12 mouse cellular contexts compared by ENCODE assay signal in genomic region chr19:16506711-16507364, GRCm38 (mm10).
DNase-seq lines count a peak whose midpoint lies in the region; ATAC-seq lines count a peak whose summit lies in the region.
"Had no signal": no experiment of that assay in that cellular context is flagged by ENCODE, and none has a peak within 500 bp of the region (broad histone marks: within the 10 kb centered on the region; RNA-seq: fewer than 3 reads in every experiment).

No protein-coding gene starts in this region.

- peak; percentile 79 for ATAC-seq in embryonic facial prominence, embryonic 11.5 days (replicated peaks; ENCODE audit: insufficient number of reproducible peaks, low FRiP score, low TSS enrichment, low read depth)
- ATAC-seq in hindbrain, embryonic 12.5 days (ENCODE audit: low FRiP score): peak; percentile 95
- peak; percentile 91 for ATAC-seq in neural tube, embryonic 12.5 days (ENCODE audit: low FRiP score, low read depth)
- ATAC-seq: liver, embryonic 12.5 days had no signal

- H3K27me3 ChIP-seq in embryonic facial prominence, embryonic 11.5 days (ENCODE audit: control insufficient read depth, insufficient read depth, low read length): no peaks in the 10 kb centered on the region
- peaks cover 20% of the 10 kb centered on the region for H3K27me3 ChIP-seq in hindbrain, embryonic 12.5 days
- H3K27me3 ChIP-seq in neural tube, embryonic 12.5 days (replicated peaks): no peaks in the 10 kb centered on the region
- H3K27me3 ChIP-seq: liver, embryonic 12.5 days had no signal

- peak; percentile 18 for DNase-seq in R1 (ENCODE audit: low read depth, low spot score)
- DNase-seq in embryonic facial prominence, embryonic 11.5 days (ENCODE audit: low spot score): peak; percentile 63
- DNase-seq in spleen, adult 18-20 months: no peak
- DNase-seq in urinary bladder, postnatal 36 days (ENCODE audit: low spot score in 2 of 2): no peak
- no peak for DNase-seq in thymus, postnatal 0 days (ENCODE audit: low spot score)
- DNase-seq: cerebellum, postnatal 36 days; heart, adult 2 months; kidney, postnatal 14 days; lung, postnatal 4 days had no signal

- WGBS in embryonic facial prominence, embryonic 11.5 days: 33% methylated on average over 6 of the region's 6 CpGs
- WGBS in hindbrain, embryonic 12.5 days: 21% methylated on average over 6 of the region's 6 CpGs
- WGBS in neural tube, embryonic 12.5 days: 23% methylated on average over 6 of the region's 6 CpGs

- H3K4me1 ChIP-seq in embryonic facial prominence, embryonic 11.5 days (ENCODE audit: control insufficient read depth, insufficient read depth, low read length): no peaks in the 10 kb centered on the region
- H3K4me1 ChIP-seq in hindbrain, embryonic 12.5 days: peaks cover 13% of the 10 kb centered on the region
- H3K4me1 ChIP-seq in neural tube, embryonic 12.5 days: peaks cover 8% of the 10 kb centered on the region; the same call in 1 of the 2 replicates

- no peak overlapping the region for H3K9ac ChIP-seq in embryonic facial prominence, embryonic 11.5 days (replicated peaks; ENCODE audit: low read length)
- H3K9ac ChIP-seq in hindbrain, embryonic 12.5 days: no peak overlapping the region
- no peak overlapping the region for H3K9ac ChIP-seq in neural tube, embryonic 12.5 days
- H3K9ac ChIP-seq: liver, embryonic 12.5 days had no signal

- no peaks in the 10 kb centered on the region for H3K36me3 ChIP-seq in embryonic facial prominence, embryonic 11.5 days (replicated peaks; ENCODE audit: control insufficient read depth, insufficient read depth, low read depth, low read length)
- no peaks in the 10 kb centered on the region for H3K36me3 ChIP-seq in hindbrain, embryonic 12.5 days
- H3K36me3 ChIP-seq in neural tube, embryonic 12.5 days: no peaks in the 10 kb centered on the region
- H3K36me3 ChIP-seq: liver, embryonic 12.5 days had no signal

- no peaks in the 10 kb centered on the region for H3K9me3 ChIP-seq in embryonic facial prominence, embryonic 11.5 days (replicated peaks; ENCODE audit: control insufficient read depth, low read length)
- no peaks in the 10 kb centered on the region; the same call in 1 of the 2 replicates for H3K9me3 ChIP-seq in hindbrain, embryonic 12.5 days (replicated peaks)
- no peaks in the 10 kb centered on the region for H3K9me3 ChIP-seq in neural tube, embryonic 12.5 days
- H3K9me3 ChIP-seq: liver, embryonic 12.5 days had no signal

- H3K4me2 ChIP-seq in embryonic facial prominence, embryonic 11.5 days (ENCODE audit: low read depth, low read length): no peak overlapping the region
- H3K4me2 ChIP-seq in hindbrain, embryonic 12.5 days (replicated peaks): no peak overlapping the region; the same call in 1 of the 2 replicates
- H3K4me2 ChIP-seq in neural tube, embryonic 12.5 days (replicated peaks): peak overlapping the region; percentile 8; the same call in 1 of the 2 replicates
- H3K4me2 ChIP-seq: liver, embryonic 12.5 days had no signal

- H3K27ac ChIP-seq in embryonic facial prominence, embryonic 11.5 days (replicated peaks; ENCODE audit: low read depth, low read length): no peak overlapping the region
- peak overlapping the region; percentile 77 for H3K27ac ChIP-seq in hindbrain, embryonic 12.5 days
- H3K27ac ChIP-seq in neural tube, embryonic 12.5 days: no peak overlapping the region; the same call in 1 of the 2 replicates
- H3K27ac ChIP-seq: heart, adult 2 months; liver, embryonic 12.5 days had no signal

- no peak overlapping the region for H3K4me3 ChIP-seq in embryonic facial prominence, embryonic 11.5 days (ENCODE audit: low read depth, low read length)
- no peak overlapping the region for H3K4me3 ChIP-seq in hindbrain, embryonic 12.5 days
- H3K4me3 ChIP-seq in neural tube, embryonic 12.5 days: no peak overlapping the region
- H3K4me3 ChIP-seq: heart, adult 2 months; liver, embryonic 12.5 days had no signal

Comparison
In these comparisons a context has a peak if more than half of its experiments do, and no peak if none do; other contexts are left out.
1. DNase-seq: peak in R1 (single experiment) and embryonic facial prominence, embryonic 11.5 days (single experiment); none in spleen, adult 18-20 months (0 of 2), urinary bladder, postnatal 36 days (0 of 2) and thymus, postnatal 0 days (single experiment).
2. Peak in every context shown above with its lines, with median percentiles within 50 percentile points of each other: ATAC-seq.